Mouse (Mus musculus) E14TG2a.4 (cell line): ENCODE results near the gene Sav1.

ENCODE experiments used
- CTCF ChIP-seq: conservative IDR thresholded peaks from 2 replicates; pipeline ENCODE4 v1.5.1; 2014; ENCODE audit warnings: low read length
- NANOG ChIP-seq: IDR thresholded peaks from 2 replicates; pipeline ENCODE4 v1.6.1; 2014; ENCODE audit warnings: borderline replicate concordance, low read length, mixed read lengths
- POU5F1 ChIP-seq: IDR thresholded peaks from 2 replicates; pipeline ENCODE4 v1.6.1; 2014; ENCODE audit warnings: low read length, borderline replicate concordance

DNA sequence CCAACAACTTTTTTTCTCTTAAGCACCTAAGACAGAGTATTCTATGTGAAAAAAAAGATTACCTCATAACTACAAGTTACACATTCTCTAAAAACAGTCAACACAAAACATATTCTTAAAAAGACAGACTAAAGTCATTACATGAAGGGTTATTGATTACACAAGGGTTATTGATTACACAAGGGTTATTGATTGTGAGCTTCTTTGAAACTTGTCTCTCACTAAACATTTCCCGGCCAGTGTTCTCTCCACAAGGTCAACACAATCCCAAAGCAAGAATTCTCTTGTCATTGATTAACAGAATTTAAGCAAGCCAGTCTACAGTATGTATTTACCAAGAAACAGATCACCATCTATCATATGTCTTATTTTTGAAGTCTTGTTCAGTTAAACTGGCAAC, 64.7 kb downstream of the Sav1 start:
- TF ChIP-seq CTCF (no peak), NANOG (no peak), POU5F1 (no peak)
